Mouse (Mus musculus): ENCODE data around the gene Actl9.
A peak's percentile ranks its signal among the peaks of the same experiment; 100 is the strongest.

Gene Actl9

DNA sequence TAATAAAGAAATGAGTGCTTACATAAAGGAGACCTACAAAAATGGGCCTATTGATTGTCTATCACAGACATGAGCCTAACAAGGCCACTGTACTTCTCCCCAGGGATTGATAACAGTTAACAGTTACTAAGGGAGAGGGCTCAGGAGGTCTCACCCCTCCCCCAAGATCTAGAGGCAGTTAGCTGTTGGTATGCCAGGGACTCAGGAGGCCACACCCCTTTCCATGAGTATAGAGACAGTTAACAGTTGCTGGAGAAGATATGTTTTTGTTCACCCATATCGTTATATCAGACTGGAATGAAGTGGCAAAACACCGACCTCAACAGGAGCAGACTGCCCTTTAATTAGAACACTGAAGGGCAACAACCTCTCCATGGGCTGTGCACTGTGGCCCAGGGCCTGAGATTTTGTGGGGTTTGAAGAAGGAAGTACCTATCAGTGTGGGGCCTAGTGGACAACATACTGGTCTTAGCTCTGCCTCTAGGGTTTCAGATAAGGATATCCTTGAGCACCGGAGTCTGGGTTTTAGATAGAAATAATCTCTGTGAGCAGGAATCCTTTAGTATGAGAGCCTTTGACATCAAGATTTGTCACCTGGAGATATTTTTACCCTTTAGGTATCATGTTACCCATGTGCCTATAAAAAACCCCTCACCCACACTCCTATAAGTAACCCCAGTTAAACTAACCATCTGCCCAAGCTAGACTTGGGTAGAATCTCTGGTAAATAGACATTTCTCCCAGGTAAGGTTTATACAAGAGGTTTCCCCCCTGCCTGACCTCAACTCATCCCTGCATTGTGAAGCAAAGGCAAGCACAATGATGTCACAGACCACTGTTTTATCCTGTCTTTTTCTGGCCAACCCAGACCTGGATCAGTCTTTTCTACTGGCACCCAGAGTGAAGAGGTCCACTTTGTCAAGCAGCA, at the start of gene Actl9:
TSS of gene Actl9 (plus strand) at position 878 of the 928 bp plus-strand sequence.
- no peak for DNase-seq

DNA sequence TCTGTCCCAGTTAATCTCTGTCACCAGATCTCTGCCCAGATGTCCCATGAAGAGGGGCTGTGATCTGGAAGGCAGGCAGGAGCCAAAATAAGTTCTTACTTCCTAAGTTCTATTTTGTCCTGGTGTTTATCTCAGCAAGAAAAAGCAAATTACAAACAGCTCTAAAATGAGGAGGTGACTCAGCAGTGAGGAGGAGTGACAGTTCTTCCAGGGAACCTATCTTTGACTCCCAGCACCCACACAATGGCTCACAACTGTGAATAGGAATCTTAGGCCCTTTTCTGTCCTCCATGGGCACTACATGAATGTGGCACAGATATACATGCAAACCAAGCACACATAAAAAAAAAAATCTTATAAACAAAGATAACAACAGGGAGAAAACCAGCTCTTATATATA, 47.0 kb upstream of the Actl9 start:
- DNase-seq, result no peak

- peak; percentile 65 for DNase-seq
Observed at GRCm38 (mm10) chr17:33392271-33392670, 40.4 kb upstream of the Actl9 start.

- peak; percentile 97 for DNase-seq
Observed at GRCm38 (mm10) chr17:33394182-33395034, 38.3 kb upstream of the Actl9 start, which contains the start of gene Zfp101. Gene Zfp101 (minus strand): TSS chr17:33394641.

DNA sequence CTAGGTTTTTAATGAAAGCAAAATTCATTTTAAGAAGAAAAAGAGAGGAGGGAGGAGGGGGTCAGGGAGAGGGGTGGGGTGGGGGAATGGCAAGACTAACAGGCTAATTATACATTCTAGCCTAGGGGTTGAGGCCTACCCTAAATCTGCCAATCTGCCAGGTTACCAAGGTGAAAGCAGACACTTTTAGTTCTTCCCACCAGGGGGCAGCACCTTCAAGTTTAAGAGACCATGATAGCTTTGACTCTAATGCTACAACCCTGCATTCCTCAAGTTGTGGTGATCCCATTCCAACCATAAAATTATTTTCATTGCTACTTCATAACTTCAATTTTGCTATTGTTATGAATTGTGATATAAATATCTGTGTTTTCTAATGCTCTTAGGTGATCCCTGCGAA, 6.5 kb downstream of the Actl9 start:
- DNase-seq, result peak; percentile 85

GRCm38 (mm10) chr17:33439922-33440321, 7.2 kb downstream of the Actl9 start:
- DNase-seq, result peak; percentile 4

DNA sequence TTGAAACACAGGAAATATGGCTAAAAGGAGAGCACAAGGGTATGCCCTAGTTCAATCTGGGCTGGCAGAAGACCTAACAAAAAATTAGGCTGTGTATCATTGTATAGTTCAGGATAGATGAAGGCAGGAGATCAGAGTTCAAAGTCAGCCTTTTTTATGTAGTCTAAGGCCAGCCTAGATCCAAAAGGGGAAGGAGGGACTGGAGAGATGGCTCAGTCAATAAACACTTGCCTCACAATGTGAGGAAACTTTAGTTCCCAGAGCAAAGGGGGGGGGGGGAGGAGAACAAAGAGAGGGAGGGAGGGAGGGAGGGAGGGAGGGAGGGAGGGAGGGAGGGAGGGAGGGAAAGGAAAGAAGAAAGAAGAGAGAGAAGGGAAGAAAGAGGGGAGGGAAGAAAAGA, 8.5 kb downstream of the Actl9 start:
- DNase-seq, result no peak

DNA sequence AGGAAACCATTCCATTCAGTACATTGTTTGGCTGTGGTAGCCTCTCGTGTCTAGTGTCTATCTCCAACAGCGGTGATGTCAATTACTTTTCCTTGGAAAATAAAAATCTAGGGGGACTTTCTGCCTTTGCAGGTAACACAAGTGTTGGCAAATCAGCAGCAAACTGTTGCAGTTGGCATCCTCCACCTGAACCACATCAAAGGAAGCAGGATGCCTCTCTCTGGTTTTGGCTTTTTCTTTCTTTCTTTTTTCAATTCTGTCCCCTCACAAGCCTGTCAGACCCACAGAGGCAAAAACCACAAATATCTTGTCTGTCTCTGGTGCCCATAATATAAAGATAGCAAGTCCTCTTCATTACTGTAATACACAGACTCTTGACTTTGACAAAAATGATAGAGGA, 23.9 kb downstream of the Actl9 start:
- no peak for DNase-seq

DNA sequence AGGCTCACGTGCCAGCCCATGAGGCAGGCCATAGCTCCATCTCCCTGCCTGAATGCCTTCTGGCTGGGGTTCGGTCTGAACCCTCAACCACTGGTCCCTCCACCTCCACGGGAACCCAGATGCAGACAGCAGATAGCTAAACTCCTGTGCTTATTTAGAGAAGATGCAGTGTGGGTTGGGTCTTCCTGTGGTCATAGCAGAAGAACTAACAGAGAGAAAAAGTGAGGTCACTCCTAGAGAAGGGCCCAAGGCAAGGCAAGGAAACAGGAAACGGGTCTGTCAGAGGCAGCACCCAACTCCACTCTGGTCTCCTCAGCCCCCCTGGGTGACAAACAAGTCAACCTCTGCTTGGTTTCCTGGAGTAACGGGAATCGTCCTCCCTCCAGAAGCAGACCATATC, 38.5 kb downstream of the Actl9 start:
- no peak for DNase-seq
